Mouse (Mus musculus) CH12.LX (cell line): Measurements from ENCODE around the gene Zfp867.

Experiments used
- POLR2AphosphoS2 ChIP-seq: IDR thresholded peaks from 2 replicates; pipeline ENCODE4 v1.6.1; 2011; ENCODE audit warnings: low read depth, low read length, improper control_type of control experiment
- ZC3H11A ChIP-seq: IDR thresholded peaks from 2 replicates; pipeline ENCODE4 v1.6.1; 2012; ENCODE audit warnings: low read depth, mild to moderate bottlenecking, inconsistent platforms, low read length, improper control_type of control experiment

GRCm38 (mm10) chr11:59421436-59421835, 50.8 kb downstream of the Zfp867 start:
- no peak for TF ChIP-seq POLR2AphosphoS2
- TF ChIP-seq ZC3H11A = no peak
